Mouse (Mus musculus) heart, embryonic 15.5 days (tissue): ENCODE measurements around the gene Serpinb6a. TPM values are rescaled to one million over a fixed set of nuclear protein-coding genes. Genes with fewer than 3 reads are reported as not detected.

ENCODE experiments used
- ATAC-seq: fragments of 200-750 bp; cut with Nextera tagmentation; replicated peaks from 2 replicates; pipeline ENCODE4 v1.8.0; 2017; ENCODE audit warnings: low read depth, moderate TSS enrichment; ENCODE audit not compliant: insufficient number of reproducible peaks, insufficient read depth, low FRiP score
- H3K27ac ChIP-seq: fragments of 300-500 bp; sonication (generic); 2 replicates; pipeline ENCODE4 v1.5.1; 2015; ENCODE audit warnings: mild to moderate bottlenecking, inconsistent platforms
- H3K27me3 ChIP-seq: fragments of 300-500 bp; sonication (generic); 2 replicates; pipeline ENCODE4 v1.6.1; 2015; ENCODE audit warnings: inconsistent platforms
- H3K36me3 ChIP-seq: fragments of 300-500 bp; sonication (generic); 2 replicates; pipeline ENCODE4 v1.6.1; 2015; ENCODE audit warnings: mild to moderate bottlenecking, inconsistent platforms
- H3K4me1 ChIP-seq: fragments of 300-500 bp; sonication (generic); replicated peaks from 2 replicates; pipeline ENCODE4 v1.6.1; 2015; ENCODE audit warnings: inconsistent platforms
- H3K4me2 ChIP-seq: fragments of 300-500 bp; sonication (generic); 2 replicates; pipeline ENCODE4 v1.6.1; 2015; ENCODE audit warnings: inconsistent platforms, mild to moderate bottlenecking, moderate library complexity
- H3K4me3 ChIP-seq: fragments of 300-500 bp; sonication (generic); 2 replicates; pipeline ENCODE4 v1.5.1; 2015; ENCODE audit warnings: mild to moderate bottlenecking, inconsistent platforms
- H3K9ac ChIP-seq: fragments of 300-500 bp; sonication (generic); 2 replicates; pipeline ENCODE4 v1.6.1; 2015; ENCODE audit warnings: mild to moderate bottlenecking, inconsistent platforms
- H3K9me3 ChIP-seq: fragments of 300-500 bp; sonication (generic); replicated peaks from 2 replicates; pipeline ENCODE4 v1.6.1; 2016; ENCODE audit warnings: inconsistent platforms
- WGBS: fragments of 180-500 bp; shearing (Covaris S2); methylation state at CpG from one replicate; pipeline ENCODE4 v1.1.7; 2015; ENCODE audit warnings: mixed read lengths; 5-methylcytosine and 5-hydroxymethylcytosine counted together
- polyA plus RNA-seq: library from polyadenylated mRNA; unstranded; fragments of >200 nt; fragmentation: Nextera tagmentation; extraction: Ambion mirVana; gene quantifications from 2 replicates; pipeline ENCODE4 v1.2.1, GENCODE M21; 2015

Gene Serpinb6a
- polyA plus RNA-seq: 57.2 and 59.2 TPM in 2 replicates

DNA sequence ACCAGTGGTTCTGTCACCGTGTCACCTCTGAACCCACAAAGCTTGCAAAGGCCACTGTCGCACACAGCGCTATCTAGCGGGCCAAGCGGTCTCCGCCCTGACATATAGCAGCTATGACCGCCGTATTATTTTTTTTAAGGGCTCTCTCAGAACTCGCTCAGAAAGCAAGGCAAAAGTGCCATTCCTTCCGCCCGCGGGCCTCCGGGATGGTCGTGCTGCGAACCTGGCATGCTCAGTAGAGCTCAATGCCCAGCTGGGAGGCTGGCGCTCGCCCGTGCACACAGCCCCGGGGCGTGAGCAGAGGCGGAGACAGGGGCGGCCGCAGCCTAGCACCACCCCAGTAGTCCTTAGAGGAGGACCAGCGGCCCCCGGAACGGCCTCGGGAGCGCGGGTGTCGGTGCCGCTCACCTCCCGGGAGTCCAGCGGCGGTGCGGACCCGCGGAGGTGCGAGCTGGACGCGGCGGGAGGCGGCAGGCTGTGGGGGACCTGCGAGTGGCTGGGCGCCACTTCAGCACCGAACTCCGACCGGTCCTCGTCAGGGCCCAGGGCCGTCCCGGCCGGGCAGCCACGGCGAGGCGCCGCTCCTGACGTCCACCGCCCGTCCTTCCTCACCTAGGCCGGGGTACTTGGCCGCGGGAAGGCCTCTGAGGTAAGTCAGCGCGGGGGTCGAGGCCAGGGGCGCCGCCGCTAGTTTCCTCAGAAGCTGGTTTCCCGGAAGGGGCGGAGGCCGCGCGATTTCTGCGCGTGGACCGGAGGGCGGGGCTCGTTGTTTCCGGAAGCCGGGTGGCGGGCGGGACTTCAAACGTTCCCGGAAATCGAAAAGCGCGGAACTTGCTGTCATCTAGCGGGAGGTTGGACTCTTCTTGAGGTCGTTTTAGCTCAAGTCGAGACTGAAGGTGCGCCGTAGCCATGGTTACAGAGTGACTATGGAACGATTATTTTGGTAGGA is at the start of gene Serpinb6a, which contains the start of gene Ripk1:
Serpinb6a (minus strand) TSS at position 737 of the 949 bp plus-strand sequence.
Ripk1 (plus strand) TSS at position 306 of the 949 bp plus-strand sequence.
- no peaks in the 10 kb centered on the region for H3K9me3 ChIP-seq
- H3K27ac ChIP-seq: peak within 1 kb of the TSS; percentile 92
- H3K36me3 ChIP-seq: no peaks in the 10 kb centered on the region
- H3K27me3 ChIP-seq: no peaks in the 10 kb centered on the region
- peak within 1 kb of the TSS; percentile 93 for H3K9ac ChIP-seq
- H3K4me2 ChIP-seq: peak within 1 kb of the TSS; percentile 81
- H3K4me1 ChIP-seq: peaks cover 12% of the 10 kb centered on the region
- peak; percentile 98 for ATAC-seq
- WGBS: under 1% methylated on average over 92 of the region's 92 CpGs
- H3K4me3 ChIP-seq: peak within 1 kb of the TSS; percentile 96

DNA sequence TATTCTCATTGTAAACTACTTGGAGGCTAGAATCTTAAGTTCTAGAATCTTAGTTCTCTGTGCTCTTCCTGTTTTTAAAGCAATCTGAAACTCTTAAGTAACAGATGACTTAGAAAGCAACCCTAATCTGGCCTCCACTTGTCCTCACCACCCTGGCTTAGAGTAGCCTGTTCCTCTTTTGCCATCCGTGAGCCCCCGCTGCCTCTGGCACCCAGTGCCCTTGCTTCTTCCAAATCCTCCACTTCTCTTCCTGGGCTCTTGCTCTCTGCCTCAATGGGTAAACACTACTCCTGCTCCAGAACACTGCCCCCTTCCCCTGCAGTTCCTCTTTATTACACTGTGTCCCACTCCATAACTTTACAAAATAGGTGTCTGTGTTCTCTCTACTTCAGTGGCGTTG is 49.1 kb upstream of the Serpinb6a start:
- no peaks in the 10 kb centered on the region for H3K27me3 ChIP-seq
- H3K36me3 ChIP-seq: peaks cover 32% of the 10 kb centered on the region; the same call in 1 of the 2 replicates
- H3K4me3 ChIP-seq: no peak overlapping the region
- no peaks in the 10 kb centered on the region for H3K4me1 ChIP-seq
- H3K4me2 ChIP-seq: no peak overlapping the region
- no peaks in the 10 kb centered on the region for H3K9me3 ChIP-seq
- no peak overlapping the region for H3K9ac ChIP-seq
- no peak for ATAC-seq
- no peak overlapping the region for H3K27ac ChIP-seq
- 85% methylated on average over 3 of the region's 3 CpGs for WGBS

DNA sequence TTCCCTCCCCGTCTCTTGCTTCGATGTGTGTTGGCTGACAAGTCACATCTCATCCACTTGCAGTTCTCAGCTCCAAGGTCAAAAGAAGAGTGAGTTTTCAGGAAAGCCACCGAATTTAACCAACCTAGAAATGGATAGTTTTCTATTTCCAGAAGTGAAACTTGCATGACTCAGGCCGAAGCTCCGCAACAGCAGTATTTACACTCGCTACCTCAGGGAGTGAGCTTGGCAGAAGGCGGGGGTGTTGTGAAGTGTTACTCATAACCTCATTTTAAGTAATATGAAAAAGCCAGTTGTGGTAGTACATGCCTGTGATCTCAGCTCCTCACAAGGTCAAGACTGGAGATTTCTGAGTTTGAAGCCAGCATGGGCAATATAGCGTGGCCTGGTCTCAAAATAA is 47.9 kb upstream of the Serpinb6a start:
- H3K4me2 ChIP-seq: no peak overlapping the region
- 90% methylated on average over 8 of the region's 8 CpGs for WGBS
- no peak overlapping the region for H3K9ac ChIP-seq
- H3K4me3 ChIP-seq: no peak overlapping the region
- no peak overlapping the region for H3K27ac ChIP-seq
- H3K4me1 ChIP-seq: no peaks in the 10 kb centered on the region
- H3K9me3 ChIP-seq: no peaks in the 10 kb centered on the region
- H3K27me3 ChIP-seq: no peaks in the 10 kb centered on the region
- no peak for ATAC-seq
- peaks cover 20% of the 10 kb centered on the region; the same call in 1 of the 2 replicates for H3K36me3 ChIP-seq

DNA sequence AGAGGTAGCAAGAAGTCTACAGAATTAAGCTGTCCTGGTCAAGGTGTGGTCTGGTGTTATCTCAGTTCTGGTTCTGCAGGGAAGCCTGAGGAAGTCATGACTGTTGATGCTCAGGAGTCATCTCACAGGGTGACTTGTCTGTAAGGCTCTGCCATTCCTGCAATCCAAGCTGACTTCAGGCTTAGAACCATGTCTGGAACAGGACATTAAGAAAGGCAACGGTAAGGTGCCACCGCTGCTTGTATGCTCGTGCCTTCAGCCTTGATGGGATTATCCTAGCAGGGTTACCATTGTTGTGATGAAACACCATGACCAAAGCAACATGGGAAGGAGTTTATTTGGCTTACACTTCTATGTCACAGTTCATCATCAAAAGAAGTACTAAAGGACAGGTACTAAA is 44.9 kb upstream of the Serpinb6a start:
- Histone ChIP-seq H3K27me3 (no peaks in the 10 kb centered on the region), H3K9me3 (no peaks in the 10 kb centered on the region), H3K27ac (no peak overlapping the region), H3K9ac (no peak overlapping the region), H3K36me3 (peaks cover 18% of the 10 kb centered on the region; the same call in 1 of the 2 replicates), H3K4me3 (no peak overlapping the region), H3K4me2 (no peak overlapping the region), H3K4me1 (no peaks in the 10 kb centered on the region)
- ATAC-seq: no peak
- WGBS: 87% methylated on average over 3 of the region's 3 CpGs

DNA sequence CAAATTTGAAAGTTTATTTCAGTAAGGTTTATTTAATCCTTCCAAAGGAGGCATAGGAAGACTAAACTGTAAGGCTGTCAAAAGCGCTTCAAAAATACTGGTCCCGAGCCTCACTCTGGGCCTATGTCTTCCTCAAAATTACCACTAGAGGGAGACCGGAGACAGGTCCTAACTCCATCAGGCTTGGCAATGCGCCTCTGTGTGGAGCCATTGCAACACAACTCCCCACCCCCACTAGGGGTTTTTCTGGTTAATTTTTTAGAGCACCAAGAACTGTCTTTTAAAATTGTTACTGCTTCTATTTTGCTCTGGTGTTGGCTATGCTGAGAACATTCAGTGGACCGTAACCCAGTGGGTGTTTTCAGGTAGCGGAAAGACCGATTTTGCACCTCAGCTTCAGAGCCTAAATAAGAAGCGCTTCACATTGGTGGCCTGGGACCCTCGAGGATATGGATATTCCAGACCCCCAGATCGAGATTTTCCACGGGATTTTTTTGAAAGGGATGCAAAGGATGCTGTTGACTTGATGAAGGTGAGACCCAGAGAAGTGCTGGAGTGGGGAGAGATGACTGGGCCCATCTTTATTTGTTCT is 43.9 kb upstream of the Serpinb6a start:
- WGBS: 42% methylated on average over 11 of the region's 11 CpGs
- H3K9ac ChIP-seq: no peak overlapping the region
- peak; percentile 78; the same call in 1 of the 2 replicates for ATAC-seq
- H3K27me3 ChIP-seq: no peaks in the 10 kb centered on the region
- peaks cover 18% of the 10 kb centered on the region; the same call in 1 of the 2 replicates for H3K36me3 ChIP-seq
- H3K4me2 ChIP-seq: no peak overlapping the region
- H3K4me3 ChIP-seq: no peak overlapping the region
- H3K4me1 ChIP-seq: no peaks in the 10 kb centered on the region
- H3K27ac ChIP-seq: no peak overlapping the region
- H3K9me3 ChIP-seq: no peaks in the 10 kb centered on the region

DNA sequence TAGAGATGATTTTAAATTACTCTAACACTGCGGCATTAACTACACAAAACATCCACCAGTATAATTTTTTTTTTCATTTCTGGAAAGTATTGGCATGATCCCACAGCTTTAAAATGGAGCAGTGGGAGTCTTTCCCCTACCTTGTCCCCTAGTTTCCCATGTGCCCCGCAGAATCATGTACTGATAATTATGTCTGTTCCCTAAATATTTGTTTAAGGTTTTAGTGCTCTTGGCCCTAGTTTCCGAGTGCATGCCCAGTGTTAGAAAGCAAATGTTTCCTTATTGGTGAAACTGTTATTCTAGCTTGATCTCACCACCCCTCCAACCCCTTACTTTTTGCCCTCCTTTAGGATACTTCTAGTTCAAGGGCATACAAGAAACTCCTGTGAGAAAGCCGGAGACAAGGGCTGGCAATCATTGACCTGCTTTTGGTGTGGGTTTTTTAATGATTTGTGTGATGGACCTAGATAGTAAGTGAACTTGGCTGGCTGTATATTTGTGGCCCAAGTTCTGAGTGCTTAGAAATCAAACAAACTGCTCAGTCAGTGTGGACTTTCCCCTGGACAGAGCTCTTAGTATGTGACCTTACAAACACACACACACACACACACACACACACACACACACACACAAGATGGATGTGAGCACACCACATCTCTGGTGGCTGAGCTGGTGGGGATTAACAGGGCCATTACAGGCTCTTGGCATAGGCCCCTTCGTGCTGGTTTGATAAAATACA is 43.1 kb upstream of the Serpinb6a start:
- H3K9me3 ChIP-seq: no peaks in the 10 kb centered on the region
- no peak overlapping the region for H3K27ac ChIP-seq
- H3K9ac ChIP-seq: no peak overlapping the region
- no peak for ATAC-seq
- 61% methylated on average over 5 of the region's 5 CpGs for WGBS
- H3K36me3 ChIP-seq: peaks cover 18% of the 10 kb centered on the region; the same call in 1 of the 2 replicates
- no peak overlapping the region for H3K4me3 ChIP-seq
- H3K4me1 ChIP-seq: no peaks in the 10 kb centered on the region
- H3K27me3 ChIP-seq: no peaks in the 10 kb centered on the region
- no peak overlapping the region for H3K4me2 ChIP-seq

DNA sequence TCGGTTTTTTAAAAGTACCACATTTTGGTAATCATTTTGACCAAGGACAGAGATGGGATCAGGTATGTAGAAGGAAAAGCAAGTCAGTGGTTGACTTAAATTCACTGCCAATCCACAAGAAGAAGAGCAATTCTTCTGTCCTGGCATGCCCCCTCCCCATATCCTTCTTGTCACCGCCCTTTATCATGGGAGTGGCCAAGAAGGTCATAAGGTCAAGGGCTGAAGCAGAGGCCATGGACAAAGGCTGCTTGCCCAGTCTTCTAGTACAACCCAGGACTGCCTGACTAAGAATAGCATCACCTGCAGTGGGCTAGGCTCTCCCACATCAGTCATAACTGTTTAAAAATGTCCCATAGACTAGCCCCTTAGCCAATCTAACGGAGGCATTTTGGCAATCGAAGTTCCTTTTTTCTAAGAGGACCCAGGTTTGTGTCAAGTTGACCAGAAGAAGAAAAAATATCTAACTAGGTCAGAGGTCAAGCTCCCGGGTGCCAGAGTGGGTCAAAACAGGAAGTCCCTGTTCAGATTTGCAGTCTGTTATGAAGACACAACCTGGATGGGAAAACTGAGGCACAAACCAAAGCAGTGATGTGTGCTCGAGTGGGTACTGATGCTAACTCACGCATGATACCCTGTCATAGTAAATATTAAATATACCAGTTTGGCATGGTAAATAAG is 41.3 kb upstream of the Serpinb6a start:
- peaks cover 8% of the 10 kb centered on the region; the same call in 1 of the 2 replicates for H3K36me3 ChIP-seq
- 64% methylated on average over 7 of the region's 7 CpGs for WGBS
- H3K4me3 ChIP-seq: no peak overlapping the region
- no peak for ATAC-seq
- H3K27ac ChIP-seq: no peak overlapping the region
- H3K4me2 ChIP-seq: no peak overlapping the region
- H3K9me3 ChIP-seq: no peaks in the 10 kb centered on the region
- H3K27me3 ChIP-seq: no peaks in the 10 kb centered on the region
- H3K4me1 ChIP-seq: peaks cover 3% of the 10 kb centered on the region; the same call in 1 of the 2 replicates
- no peak overlapping the region for H3K9ac ChIP-seq

DNA sequence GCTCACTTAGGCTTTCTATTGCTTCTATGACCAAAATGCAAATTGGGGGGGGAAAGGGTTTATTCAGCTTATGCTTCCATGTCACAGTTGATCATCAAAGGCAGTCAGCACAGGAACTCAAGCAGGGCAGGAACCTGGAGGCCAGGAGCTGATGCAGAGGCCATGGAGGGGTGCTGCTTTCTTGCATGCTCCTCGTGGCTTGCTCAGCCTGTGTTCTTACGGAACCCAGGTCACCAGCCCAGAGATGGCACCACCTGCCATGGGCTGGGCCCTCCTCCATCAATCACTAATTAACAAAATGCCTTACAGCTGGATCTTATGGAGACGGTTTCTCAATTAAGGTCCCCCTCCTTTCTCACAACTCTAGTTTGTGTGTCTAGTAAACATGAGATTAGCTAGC is 37.5 kb upstream of the Serpinb6a start:
- ATAC-seq: no peak
- WGBS: 88% methylated on average over 3 of the region's 3 CpGs

DNA sequence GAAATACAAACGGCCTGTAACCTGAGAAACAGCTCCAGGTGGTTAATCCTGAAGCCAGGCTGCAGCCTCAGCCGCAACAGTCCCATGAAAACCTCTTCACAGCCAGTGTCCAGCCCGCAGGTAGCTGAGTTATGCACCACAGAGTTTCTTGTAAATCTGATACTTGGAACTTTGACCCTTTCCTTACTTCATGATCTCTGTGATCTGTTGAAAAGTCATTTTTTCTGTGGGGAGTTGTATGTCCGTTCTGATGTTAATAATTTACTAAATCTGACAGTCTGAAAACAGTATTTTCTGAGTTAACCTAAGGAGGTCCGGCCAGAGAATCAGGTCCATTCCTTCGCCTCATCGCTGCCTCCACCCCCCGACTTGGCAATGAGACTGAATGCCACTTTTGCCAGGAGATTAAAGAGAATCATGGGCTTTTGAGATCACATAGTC is 36.3 kb upstream of the Serpinb6a start:
- H3K27me3 ChIP-seq: no peaks in the 10 kb centered on the region
- H3K9me3 ChIP-seq: no peaks in the 10 kb centered on the region
- H3K9ac ChIP-seq: no peak overlapping the region
- peak overlapping the region; percentile 78 for H3K4me2 ChIP-seq
- peak overlapping the region; percentile 93; the same call in 1 of the 2 replicates for H3K4me3 ChIP-seq
- H3K27ac ChIP-seq: no peak overlapping the region
- H3K4me1 ChIP-seq: peaks cover 17% of the 10 kb centered on the region
- ATAC-seq: no peak
- H3K36me3 ChIP-seq: no peaks in the 10 kb centered on the region
- 57% methylated on average over 8 of the region's 8 CpGs for WGBS

More for the DNA sequence above, 37.5 kb upstream of the Serpinb6a start:
- Histone ChIP-seq H3K36me3 (no peaks in the 10 kb centered on the region), H3K27ac (no peak overlapping the region), H3K4me3 (no peak overlapping the region), H3K9ac (no peak overlapping the region), H3K9me3 (no peaks in the 10 kb centered on the region), H3K4me2 (no peak overlapping the region), H3K4me1 (peaks cover 17% of the 10 kb centered on the region), H3K27me3 (no peaks in the 10 kb centered on the region)

DNA sequence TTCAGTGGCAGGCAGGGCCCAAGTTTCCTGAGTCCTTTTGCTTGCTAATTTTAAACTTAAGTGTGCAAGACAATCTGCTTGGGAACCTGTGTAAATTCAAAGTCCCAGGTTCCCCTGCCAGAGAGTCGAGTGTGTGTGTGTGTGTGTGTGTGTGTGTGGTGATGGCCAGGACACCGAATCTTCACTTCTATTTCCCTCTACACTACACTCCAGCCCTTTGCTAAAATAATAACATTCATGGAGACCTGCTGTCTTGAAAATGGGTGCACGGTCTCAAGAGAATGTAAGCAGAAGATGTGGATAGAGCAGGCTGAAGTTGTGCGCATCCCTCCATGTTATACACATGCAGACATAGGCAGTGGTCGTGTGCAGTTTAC is 35.5 kb upstream of the Serpinb6a start:
- H3K36me3 ChIP-seq: no peaks in the 10 kb centered on the region; the same call in 1 of the 2 replicates
- H3K27me3 ChIP-seq: no peaks in the 10 kb centered on the region
- ATAC-seq: no peak
- peak overlapping the region; percentile 93 for H3K9ac ChIP-seq
- peak overlapping the region; percentile 88 for H3K27ac ChIP-seq
- WGBS: 45% methylated on average over 5 of the region's 5 CpGs
- peaks cover 17% of the 10 kb centered on the region for H3K4me1 ChIP-seq
- H3K9me3 ChIP-seq: no peaks in the 10 kb centered on the region
- peak overlapping the region; percentile 78 for H3K4me2 ChIP-seq
- H3K4me3 ChIP-seq: peak overlapping the region; percentile 93
